Mouse (Mus musculus) MEL (cell line): ENCODE data around the gene Tbc1d2b. TPM values are rescaled to one million over a fixed set of nuclear protein-coding genes. Genes with fewer than 3 reads are reported as not detected.

Experiments
- DNase-seq: peaks from one replicate; pipeline ENCODE4 v3.0.0; 2011; ENCODE audit warnings: low read depth, low spot score
- H3K27ac ChIP-seq: 2 replicates; pipeline ENCODE4 v1.5.1; 2012; ENCODE audit warnings: low read depth, mild to moderate bottlenecking, control low read depth, low read length, moderate library complexity; ENCODE audit not compliant: control insufficient read depth
- H3K27me3 ChIP-seq, 2 experiments: fragments of 150-350 bp in 1 of 2; sonication (generic) in 1 of 2; 2 replicates each; pipeline ENCODE4 v1.6.1; 2012; ENCODE audit warnings: low read length in 2 of 2, mild to moderate bottlenecking in 2 of 2, improper control_type of control experiment in 1 of 2, moderate library complexity in 1 of 2; ENCODE audit not compliant: insufficient read depth in 2 of 2, control insufficient read depth in 1 of 2
- H3K36me3 ChIP-seq, 2 experiments: 2 replicates each; pipeline ENCODE4 v1.6.1; 2012 to 2014; ENCODE audit warnings: low read length in 2 of 2, improper control_type of control experiment in 1 of 2, inconsistent platforms in 1 of 2, mild to moderate bottlenecking in 1 of 2; ENCODE audit not compliant: insufficient read depth in 2 of 2, control insufficient read depth in 1 of 2
- H3K4me1 ChIP-seq, 2 experiments: fragments of 150-350 bp in 1 of 2; sonication (generic) in 1 of 2; 2 replicates each; pipeline ENCODE4 v1.6.1; 2012; ENCODE audit warnings: low read length in 2 of 2, improper control_type of control experiment in 1 of 2, mild to moderate bottlenecking in 1 of 2; ENCODE audit not compliant: insufficient read depth in 2 of 2, control insufficient read depth in 1 of 2
- H3K4me3 ChIP-seq, 2 experiments: fragments of 150-350 bp in 1 of 2; sonication (generic) in 1 of 2; 2 replicates each; pipeline ENCODE4 v1.5.1; 2012; ENCODE audit warnings: low read depth in 2 of 2, low read length in 2 of 2, mild to moderate bottlenecking in 2 of 2, moderate library complexity in 2 of 2, control low read depth in 1 of 2, improper control_type of control experiment in 1 of 2; ENCODE audit not compliant: control insufficient read depth in 1 of 2, insufficient read depth in 1 of 2
- H3K79me2 ChIP-seq: 2 replicates; pipeline ENCODE4 v1.6.1; 2012; ENCODE audit warnings: mild to moderate bottlenecking, low read length, moderate library complexity; ENCODE audit not compliant: control insufficient read depth, poor library complexity, insufficient read depth
- H3K9ac ChIP-seq: 2 replicates; pipeline ENCODE4 v1.6.1; 2012; ENCODE audit warnings: low read depth, mild to moderate bottlenecking, control low read depth, low read length, moderate library complexity; ENCODE audit not compliant: control insufficient read depth, poor library complexity, severe bottlenecking
- H3K9me3 ChIP-seq: fragments of 150-350 bp; sonication (generic); replicated peaks from 2 replicates; pipeline ENCODE4 v1.6.1; 2012; ENCODE audit warnings: mild to moderate bottlenecking, low read length, improper control_type of control experiment, moderate library complexity; ENCODE audit not compliant: insufficient read depth
- BHLHE40 ChIP-seq: IDR thresholded peaks from 2 replicates; pipeline ENCODE4 v1.6.1; 2012; ENCODE audit warnings: low read depth, mild to moderate bottlenecking, inconsistent platforms, low read length, improper control_type of control experiment, borderline replicate concordance
- CHD1 ChIP-seq: IDR thresholded peaks from 2 replicates; pipeline ENCODE4 v1.6.1; 2012; ENCODE audit warnings: low read depth, mild to moderate bottlenecking, inconsistent platforms, low read length, improper control_type of control experiment
- EP300 ChIP-seq, 2 experiments: IDR thresholded peaks; 2 replicates each; pipeline ENCODE4 v1.6.1; 2011; ENCODE audit warnings: improper control_type of control experiment in 2 of 2, low read length in 2 of 2, low read depth in 1 of 2, mild to moderate bottlenecking in 1 of 2
- ETS1 ChIP-seq: IDR thresholded peaks from 2 replicates; pipeline ENCODE4 v1.6.1; 2012; ENCODE audit warnings: low read depth, mild to moderate bottlenecking, inconsistent platforms, low read length, improper control_type of control experiment, moderate library complexity
- GABPA ChIP-seq: IDR thresholded peaks from 2 replicates; pipeline ENCODE4 v1.6.1; 2012; ENCODE audit warnings: low read depth, mild to moderate bottlenecking, inconsistent platforms, low read length, improper control_type of control experiment, moderate library complexity
- JUND ChIP-seq: IDR thresholded peaks from 2 replicates; pipeline ENCODE4 v1.6.1; 2011; ENCODE audit warnings: low read depth, mild to moderate bottlenecking, improper control_type of control experiment, low read length
- MAFK ChIP-seq: IDR thresholded peaks from 2 replicates; pipeline ENCODE4 v1.6.1; 2011; ENCODE audit warnings: low read depth, mild to moderate bottlenecking, low read length, improper control_type of control experiment, borderline replicate concordance
- MAX ChIP-seq: IDR thresholded peaks from 2 replicates; pipeline ENCODE4 v1.6.1; 2011; ENCODE audit warnings: low read length, improper control_type of control experiment
- MAZ ChIP-seq: IDR thresholded peaks from 2 replicates; pipeline ENCODE4 v1.6.1; 2012; ENCODE audit warnings: low read depth, mild to moderate bottlenecking, inconsistent platforms, low read length, improper control_type of control experiment
- MXI1 ChIP-seq: IDR thresholded peaks from 2 replicates; pipeline ENCODE4 v1.6.1; 2011; ENCODE audit warnings: mild to moderate bottlenecking, low read depth, low read length, improper control_type of control experiment
- MYC ChIP-seq: IDR thresholded peaks from 2 replicates; pipeline ENCODE4 v1.6.1; 2011; ENCODE audit warnings: low read depth, mild to moderate bottlenecking, low read length, improper control_type of control experiment, moderate library complexity
- NELFE ChIP-seq: IDR thresholded peaks from 2 replicates; pipeline ENCODE4 v1.6.1; 2011; ENCODE audit warnings: low read depth, low read length, improper control_type of control experiment
- NRF1 ChIP-seq: IDR thresholded peaks from 2 replicates; pipeline ENCODE4 v1.6.1; 2014; ENCODE audit warnings: low read depth, mild to moderate bottlenecking, inconsistent platforms, low read length, improper control_type of control experiment, moderate library complexity; ENCODE audit not compliant: poor library complexity, insufficient read depth, severe bottlenecking
- POLR2A ChIP-seq, 2 experiments: IDR thresholded peaks; 2 replicates each; pipeline ENCODE4 v1.6.1; 2011 to 2012; ENCODE audit warnings: low read length in 2 of 2, mild to moderate bottlenecking in 2 of 2, control low read depth in 1 of 2, improper control_type of control experiment in 1 of 2, low read depth in 1 of 2, moderate library complexity in 1 of 2; ENCODE audit not compliant: control insufficient read depth in 1 of 2, insufficient read depth in 1 of 2, poor library complexity in 1 of 2
- POLR2AphosphoS5 ChIP-seq: IDR thresholded peaks from 2 replicates; pipeline ENCODE4 v1.6.1; 2012; ENCODE audit warnings: low read depth, borderline replicate concordance, mild to moderate bottlenecking, inconsistent platforms, low read length, moderate library complexity, mixed read lengths
- RCOR1 ChIP-seq: IDR thresholded peaks from 2 replicates; pipeline ENCODE4 v1.6.1; 2012; ENCODE audit warnings: low read depth, mild to moderate bottlenecking, inconsistent platforms, low read length, improper control_type of control experiment
- TBP ChIP-seq: IDR thresholded peaks from 2 replicates; pipeline ENCODE4 v1.8.0; 2011; ENCODE audit warnings: low read depth, low read length, improper control_type of control experiment
- TCF12 ChIP-seq: IDR thresholded peaks from 2 replicates; pipeline ENCODE4 v1.6.1; 2014; ENCODE audit warnings: low read depth, mild to moderate bottlenecking, inconsistent platforms, low read length, improper control_type of control experiment, moderate library complexity
- UBTF ChIP-seq: IDR thresholded peaks from 2 replicates; pipeline ENCODE4 v1.6.1; 2012; ENCODE audit warnings: low read depth, mild to moderate bottlenecking, inconsistent platforms, low read length, improper control_type of control experiment, moderate library complexity, borderline replicate concordance; ENCODE audit not compliant: insufficient read depth
- ZKSCAN1 ChIP-seq: IDR thresholded peaks from 2 replicates; pipeline ENCODE4 v1.6.1; 2012; ENCODE audit warnings: low read depth, mild to moderate bottlenecking, inconsistent platforms, low read length, improper control_type of control experiment, moderate library complexity
- ZMIZ1 ChIP-seq: IDR thresholded peaks from 2 replicates; pipeline ENCODE4 v1.6.1; 2012; ENCODE audit warnings: low read depth, mild to moderate bottlenecking, inconsistent platforms, low read length, improper control_type of control experiment, moderate library complexity
- polyA plus RNA-seq, 2 experiments: library from polyadenylated mRNA; stranded (reverse) in 1 of 2; unstranded in 1 of 2; fragments of >175 nt in 1 of 2; fragments of >200 nt in 1 of 2; gene quantifications; 2 replicates each; pipeline versions ENCODE4 v1.2.1 to v1.2.4; 2012; ENCODE audit warnings: low replicate concordance in 2 of 2, low read depth in 1 of 2; ENCODE audit not compliant: insufficient read length in 2 of 2, insufficient read depth in 1 of 2, missing spikeins in 1 of 2
- total RNA-seq: library from RNA; depleted of rRNA; stranded (reverse); fragments of 300-350 nt; gene quantifications from 2 replicates; pipeline ENCODE4 v1.2.3, GENCODE M21; 2012

The Tbc1d2b gene
- total and polyA plus RNA-seq, 3 experiments = 7.1 to 12.6 TPM; not detected in 1

DNA sequence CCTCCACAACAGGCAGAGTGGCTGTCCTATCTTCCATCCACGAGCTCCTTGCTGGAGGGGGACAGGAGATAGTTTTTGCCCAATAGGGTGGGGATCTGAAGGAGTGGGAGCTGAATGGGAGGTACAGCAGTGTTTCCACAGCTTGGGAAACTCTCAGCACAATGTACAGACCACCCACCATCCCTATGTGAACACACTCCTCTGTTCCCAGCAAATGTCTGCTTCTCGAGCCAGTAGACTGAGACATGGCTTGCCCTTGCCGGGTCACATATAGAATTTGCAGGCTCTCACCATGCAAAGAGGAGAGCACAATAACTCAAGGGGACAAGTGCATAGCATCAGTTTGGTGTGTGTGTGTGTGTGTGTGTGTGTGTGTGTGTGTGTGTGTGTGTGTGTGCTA is 87.1 kb downstream of the Tbc1d2b start:
- no peaks in the 10 kb centered on the region for H3K36me3 ChIP-seq
- DNase-seq = no peak
- H3K9ac ChIP-seq = no peak overlapping the region
- H3K27ac ChIP-seq = no peak overlapping the region
- H3K4me3 ChIP-seq = no peak overlapping the region
- H3K9me3 ChIP-seq = no peaks in the 10 kb centered on the region
- TF ChIP-seq ETS1 = no peak
- TF ChIP-seq ZKSCAN1 = no peak
- no peak for TF ChIP-seq GABPA
- TF ChIP-seq MAX = no peak
- no peak for TF ChIP-seq CHD1
- no peak for TF ChIP-seq TBP
- no peak for TF ChIP-seq POLR2A (IDR thresholded peaks at IDR 0.05; ENCODE audit: control insufficient read depth in 1 of 2, insufficient read depth in 1 of 2, low read depth in 1 of 2, low read length in 2 of 2, poor library complexity in 1 of 2)
- TF ChIP-seq MAZ = no peak
- no peaks in the 10 kb centered on the region; a peak in 1 of 4 replicates for H3K27me3 ChIP-seq
- H3K4me1 ChIP-seq = no peaks in the 10 kb centered on the region
- H3K79me2 ChIP-seq = no peaks in the 10 kb centered on the region

DNA sequence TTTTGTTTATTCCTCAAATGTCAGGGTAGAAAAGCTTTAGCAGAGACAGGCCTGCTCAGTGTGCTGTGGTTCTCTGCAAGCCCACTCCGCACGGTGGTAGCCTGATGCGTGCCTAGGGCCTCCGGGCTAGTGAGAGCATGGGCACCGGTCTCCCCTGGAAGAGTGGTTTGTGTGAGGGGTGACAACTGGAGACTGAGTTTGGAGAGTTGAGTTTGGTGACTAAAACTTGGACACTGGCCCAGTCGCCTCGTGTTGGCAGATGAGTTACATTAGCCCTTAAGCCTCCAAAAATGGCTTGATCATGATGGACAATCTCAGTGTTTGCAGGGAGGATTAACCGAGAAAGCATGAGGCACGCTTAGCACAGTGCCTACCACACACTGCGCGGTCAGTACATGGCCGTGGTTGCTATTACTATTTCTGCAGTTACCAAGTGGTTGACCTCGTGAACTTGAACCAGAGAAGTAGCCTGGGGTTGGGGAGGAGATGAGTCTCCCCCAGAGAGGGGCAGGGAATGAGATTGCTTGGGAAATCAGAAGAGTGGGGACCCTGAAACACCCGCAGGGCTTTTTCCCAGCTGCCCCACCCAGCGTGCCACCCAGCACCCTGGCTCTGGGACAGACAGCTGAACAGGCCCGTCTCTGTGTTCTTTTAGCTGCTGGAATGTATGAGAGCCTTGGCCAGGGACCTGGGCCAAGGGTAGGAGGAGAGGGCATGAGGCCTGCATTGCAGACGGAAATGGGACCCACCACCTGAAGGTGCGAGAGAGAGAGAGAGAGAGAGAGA is 87.8 kb downstream of the Tbc1d2b start:
- no peaks in the 10 kb centered on the region for H3K79me2 ChIP-seq
- no peak overlapping the region for H3K27ac ChIP-seq
- no peak for DNase-seq
- TF ChIP-seq GABPA (no peak), POLR2AphosphoS5 (no peak), NELFE (no peak), BHLHE40 (no peak), MYC (no peak), UBTF (no peak), ZMIZ1 (no peak), RCOR1 (no peak), TCF12 (no peak), MXI1 (no peak), NRF1 (no peak), ETS1 (no peak), MAFK (no peak), EP300 (IDR thresholded peaks at IDR 0.05; ENCODE audit: low read depth in 1 of 2, low read length in 2 of 2) (no peak), JUND (no peak)
- TF ChIP-seq, all 39 proteins: peak for 0
- Histone ChIP-seq H3K9me3 (no peaks in the 10 kb centered on the region), H3K36me3 (no peaks in the 10 kb centered on the region), H3K9ac (no peak overlapping the region), H3K27me3 (no peaks in the 10 kb centered on the region; a peak in 1 of 4 replicates), H3K4me3 (no peak overlapping the region), H3K4me1 (no peaks in the 10 kb centered on the region)
